Mouse (Mus musculus) inflammation-experienced regulatory T-cells, adult 6 months (primary cell): Measurements from ENCODE around the gene Traf5. TPM values are rescaled to one million over a fixed set of nuclear protein-coding genes. Genes with fewer than 3 reads are reported as not detected.

Source experiments
- ATAC-seq: one replicate; pipeline ENCODE4 v1.8.0; 2017
- polyA plus RNA-seq, 3 experiments: library from polyadenylated mRNA; unstranded; fragments of 100-300 nt; shearing (Covaris generic); gene quantifications; one replicate each; pipeline ENCODE4 v1.2.1; 2017

The Traf5 gene
- polyA plus RNA-seq, 3 experiments from 2014 or later, result 51.7 to 69.8 (median 67.4) TPM

GRCm38 (mm10) chr1:192090689-192091567 lies 1.4 kb downstream of the Traf5 start:
- ATAC-seq, result peak; percentile 13

GRCm38 (mm10) chr1:192090281-192090680 lies 2.1 kb downstream of the Traf5 start:
- ATAC-seq, result no peak

GRCm38 (mm10) chr1:192089208-192090166 lies 2.9 kb downstream of the Traf5 start:
- no peak for ATAC-seq

GRCm38 (mm10) chr1:192088011-192088410 lies 4.3 kb downstream of the Traf5 start:
- no peak for ATAC-seq

GRCm38 (mm10) chr1:192087098-192087497 lies 5.3 kb downstream of the Traf5 start:
- no peak for ATAC-seq

GRCm38 (mm10) chr1:192086279-192087037 lies 5.9 kb downstream of the Traf5 start:
- peak; percentile 72 for ATAC-seq

GRCm38 (mm10) chr1:192085218-192085617 lies 7.1 kb downstream of the Traf5 start:
- no peak for ATAC-seq

GRCm38 (mm10) chr1:192082646-192083045 lies 9.7 kb downstream of the Traf5 start:
- no peak for ATAC-seq

GRCm38 (mm10) chr1:192081129-192081528 lies 11.2 kb downstream of the Traf5 start:
- no peak for ATAC-seq

GRCm38 (mm10) chr1:192079121-192079520 lies 13.2 kb downstream of the Traf5 start:
- ATAC-seq, result no peak

GRCm38 (mm10) chr1:192078406-192078805 lies 14.0 kb downstream of the Traf5 start:
- ATAC-seq, result peak; percentile 83

- ATAC-seq, result no peak
These were observed 15.4 kb downstream of the Traf5 start for GRCm38 (mm10) chr1:192076796-192077535.

- no peak for ATAC-seq
These were observed 16.3 kb downstream of the Traf5 start for GRCm38 (mm10) chr1:192076101-192076500.

- ATAC-seq, result no peak
These were observed 17.5 kb downstream of the Traf5 start for GRCm38 (mm10) chr1:192074824-192075223.

- no peak for ATAC-seq
These were observed 19.9 kb downstream of the Traf5 start for GRCm38 (mm10) chr1:192072426-192072825.

GRCm38 (mm10) chr1:192070618-192071051 lies 21.7 kb downstream of the Traf5 start:
- ATAC-seq, result no peak

GRCm38 (mm10) chr1:192069971-192070591 lies 22.3 kb downstream of the Traf5 start:
- ATAC-seq, result no peak

- no peak for ATAC-seq
These were observed 24.2 kb downstream of the Traf5 start for GRCm38 (mm10) chr1:192068188-192068587.

GRCm38 (mm10) chr1:192066956-192067355 lies 25.4 kb downstream of the Traf5 start:
- no peak for ATAC-seq

GRCm38 (mm10) chr1:192063209-192063946 lies 29.0 kb downstream of the Traf5 start:
- no peak for ATAC-seq
